Mouse (Mus musculus): ENCODE results near the gene Fndc3b. TPM values are rescaled to one million over a fixed set of nuclear protein-coding genes. Genes with fewer than 3 reads are reported as not detected.
"Not testable (repeated sequence)": the region's sequence is repeated elsewhere in the genome, so short reads cannot be mapped to it uniquely, and the experiment has no call there.

The Fndc3b gene
- polyA plus RNA-seq, 1 experiment from 2014 or later, result 4.7 TPM

- no peaks in the 10 kb centered on the region for H3K36me3 ChIP-seq (ENCODE audit: control insufficient read depth, insufficient read depth, low read length)
- H3K9me3 ChIP-seq (replicated peaks; ENCODE audit: control insufficient read depth, low read length), result no peaks in the 10 kb centered on the region
- no peaks in the 10 kb centered on the region for H3K27me3 ChIP-seq (replicated peaks; ENCODE audit: control insufficient read depth, insufficient read depth, low read length)
- no peak overlapping the region for H3K27ac ChIP-seq (ENCODE audit: low read depth, low read length)
- DNase-seq (ENCODE audit: low spot score) (no peak), ATAC-seq (no peak)
- no peaks in the 10 kb centered on the region for H3K4me1 ChIP-seq (ENCODE audit: control insufficient read depth, insufficient read depth, low read length)
- WGBS, result 91% methylated on average over 3 of the region's 3 CpGs
- H3K4me3 ChIP-seq (ENCODE audit: low read depth, low read length), result no peak overlapping the region
- no peak overlapping the region for H3K4me2 ChIP-seq (ENCODE audit: low read length)
- H3K9ac ChIP-seq (ENCODE audit: low read length), result no peak overlapping the region
Measured at GRCm38 (mm10) chr3:27406440-27406839, 304.7 kb downstream of the Fndc3b start.

- DNase-seq (ENCODE audit: low spot score); H3K4me1 ChIP-seq (ENCODE audit: control insufficient read depth, insufficient read depth, low read length); H3K9ac ChIP-seq (ENCODE audit: low read length); H3K27ac ChIP-seq (ENCODE audit: low read depth, low read length); ATAC-seq; H3K4me3 ChIP-seq (ENCODE audit: low read depth, low read length); H3K9me3 ChIP-seq (replicated peaks; ENCODE audit: control insufficient read depth, low read length); H3K4me2 ChIP-seq (ENCODE audit: low read length); H3K27me3 ChIP-seq (replicated peaks; ENCODE audit: control insufficient read depth, insufficient read depth, low read length); H3K36me3 ChIP-seq (ENCODE audit: control insufficient read depth, insufficient read depth, low read length): not testable (repeated sequence)
- WGBS, result 98% methylated on average over 3 of the region's 3 CpGs
Measured at GRCm38 (mm10) chr3:27400996-27401395, 310.1 kb downstream of the Fndc3b start.

- no peak overlapping the region for H3K4me2 ChIP-seq (ENCODE audit: low read length)
- H3K36me3 ChIP-seq (ENCODE audit: control insufficient read depth, insufficient read depth, low read length), result no peaks in the 10 kb centered on the region
- no peak for ATAC-seq
- DNase-seq (ENCODE audit: low spot score), result no peak
- 75% methylated on average over 1 of the region's 1 CpGs for WGBS
- H3K27me3 ChIP-seq (replicated peaks; ENCODE audit: control insufficient read depth, insufficient read depth, low read length), result no peaks in the 10 kb centered on the region
- H3K9me3 ChIP-seq (replicated peaks; ENCODE audit: control insufficient read depth, low read length), result no peaks in the 10 kb centered on the region
- no peak overlapping the region for H3K9ac ChIP-seq (ENCODE audit: low read length)
- no peaks in the 10 kb centered on the region for H3K4me1 ChIP-seq (ENCODE audit: control insufficient read depth, insufficient read depth, low read length)
- H3K27ac ChIP-seq (ENCODE audit: low read depth, low read length), result no peak overlapping the region
- H3K4me3 ChIP-seq (ENCODE audit: low read depth, low read length), result no peak overlapping the region
Measured at GRCm38 (mm10) chr3:27389923-27390322, 321.2 kb downstream of the Fndc3b start.

GRCm38 (mm10) chr3:27384836-27385235 lies 326.3 kb downstream of the Fndc3b start:
- H3K4me1 ChIP-seq (ENCODE audit: control insufficient read depth, insufficient read depth, low read length), result no peaks in the 10 kb centered on the region
- ATAC-seq (no peak), DNase-seq (ENCODE audit: low spot score) (no peak)
- H3K36me3 ChIP-seq (ENCODE audit: control insufficient read depth, insufficient read depth, low read length), result no peaks in the 10 kb centered on the region
- no peak overlapping the region for H3K4me2 ChIP-seq (ENCODE audit: low read length)
- no peaks in the 10 kb centered on the region for H3K9me3 ChIP-seq (replicated peaks; ENCODE audit: control insufficient read depth, low read length)
- H3K27ac ChIP-seq (ENCODE audit: low read depth, low read length), result no peak overlapping the region
- 72% methylated on average over 3 of the region's 3 CpGs for WGBS
- H3K4me3 ChIP-seq (ENCODE audit: low read depth, low read length), result no peak overlapping the region
- no peaks in the 10 kb centered on the region for H3K27me3 ChIP-seq (replicated peaks; ENCODE audit: control insufficient read depth, insufficient read depth, low read length)
- no peak overlapping the region for H3K9ac ChIP-seq (ENCODE audit: low read length)

GRCm38 (mm10) chr3:27377935-27378334 lies 333.2 kb downstream of the Fndc3b start:
- no peaks in the 10 kb centered on the region for H3K9me3 ChIP-seq (replicated peaks; ENCODE audit: control insufficient read depth, low read length)
- ATAC-seq, result no peak
- WGBS, result 76% methylated on average over 4 of the region's 4 CpGs
- peaks cover 13% of the 10 kb centered on the region for H3K27me3 ChIP-seq (replicated peaks; ENCODE audit: control insufficient read depth, insufficient read depth, low read length)
- H3K4me1 ChIP-seq (ENCODE audit: control insufficient read depth, insufficient read depth, low read length), result no peaks in the 10 kb centered on the region
- H3K4me2 ChIP-seq (ENCODE audit: low read length), result no peak overlapping the region
- no peak overlapping the region for H3K9ac ChIP-seq (ENCODE audit: low read length)
- no peaks in the 10 kb centered on the region for H3K36me3 ChIP-seq (ENCODE audit: control insufficient read depth, insufficient read depth, low read length)
- DNase-seq (ENCODE audit: low spot score), result no peak
- H3K4me3 ChIP-seq (ENCODE audit: low read depth, low read length), result no peak overlapping the region
- no peak overlapping the region for H3K27ac ChIP-seq (ENCODE audit: low read depth, low read length)

- DNase-seq (ENCODE audit: low spot score), result no peak
- no peak overlapping the region for H3K9ac ChIP-seq (ENCODE audit: low read length)
- no peak overlapping the region for H3K4me3 ChIP-seq (ENCODE audit: low read depth, low read length)
- H3K9me3 ChIP-seq (replicated peaks; ENCODE audit: control insufficient read depth, low read length), result no peaks in the 10 kb centered on the region
- 64% methylated on average over 9 of the region's 9 CpGs for WGBS
- H3K36me3 ChIP-seq (ENCODE audit: control insufficient read depth, insufficient read depth, low read length), result no peaks in the 10 kb centered on the region
- peaks cover 7% of the 10 kb centered on the region for H3K4me1 ChIP-seq (ENCODE audit: control insufficient read depth, insufficient read depth, low read length)
- H3K27ac ChIP-seq (ENCODE audit: low read depth, low read length), result no peak overlapping the region
- peaks cover 47% of the 10 kb centered on the region for H3K27me3 ChIP-seq (replicated peaks; ENCODE audit: control insufficient read depth, insufficient read depth, low read length)
- no peak for ATAC-seq
- H3K4me2 ChIP-seq (ENCODE audit: low read length), result no peak overlapping the region
Measured at GRCm38 (mm10) chr3:27374396-27374795, 336.7 kb downstream of the Fndc3b start.

- peak; percentile 57; the same call in 1 of the 2 replicates for ATAC-seq
- H3K4me2 ChIP-seq (ENCODE audit: low read length), result peak overlapping the region; percentile 76
- DNase-seq (ENCODE audit: low spot score), result peak; percentile 32
- no peaks in the 10 kb centered on the region for H3K9me3 ChIP-seq (replicated peaks; ENCODE audit: control insufficient read depth, low read length)
- H3K36me3 ChIP-seq (ENCODE audit: control insufficient read depth, insufficient read depth, low read length), result no peaks in the 10 kb centered on the region
- H3K4me3 ChIP-seq (ENCODE audit: low read depth, low read length), result peak overlapping the region; percentile 37
- peaks cover 7% of the 10 kb centered on the region for H3K4me1 ChIP-seq (ENCODE audit: control insufficient read depth, insufficient read depth, low read length)
- 2% methylated on average over 62 of the region's 77 CpGs for WGBS
- H3K27ac ChIP-seq (ENCODE audit: low read depth, low read length), result no peak overlapping the region
- peaks cover 55% of the 10 kb centered on the region for H3K27me3 ChIP-seq (replicated peaks; ENCODE audit: control insufficient read depth, insufficient read depth, low read length)
- H3K9ac ChIP-seq (ENCODE audit: low read length), result peak overlapping the region; percentile 41
Measured at GRCm38 (mm10) chr3:27371725-27372650, 339.1 kb downstream of the Fndc3b start.

GRCm38 (mm10) chr3:27371276-27371621 lies 339.9 kb downstream of the Fndc3b start, which contains the start of gene Ghsr:
Ghsr (plus strand) TSS chr3:27371351.
- Histone ChIP-seq H3K36me3 (ENCODE audit: control insufficient read depth, insufficient read depth, low read length) (no peaks in the 10 kb centered on the region), H3K9ac (ENCODE audit: low read length) (peak within 1 kb of the TSS; percentile 41), H3K4me1 (ENCODE audit: control insufficient read depth, insufficient read depth, low read length) (peaks cover 7% of the 10 kb centered on the region), H3K4me3 (ENCODE audit: low read depth, low read length) (peak within 1 kb of the TSS; percentile 37), H3K4me2 (ENCODE audit: low read length) (peak within 1 kb of the TSS; percentile 76), H3K9me3 (replicated peaks; ENCODE audit: control insufficient read depth, low read length) (no peaks in the 10 kb centered on the region), H3K27ac (ENCODE audit: low read depth, low read length) (no peak within 1 kb of the TSS), H3K27me3 (replicated peaks; ENCODE audit: control insufficient read depth, insufficient read depth, low read length) (peaks cover 55% of the 10 kb centered on the region)
- peak; percentile 60; the same call in 1 of the 2 replicates for ATAC-seq
- WGBS, result under 1% methylated on average over 19 of the region's 19 CpGs
- peak; percentile 7 for DNase-seq (ENCODE audit: low spot score)
